Mouse (Mus musculus): ENCODE measurements around the gene Timp3.

Gene Timp3

GRCm38 (mm10) chr10:86297307-86297706, 2.9 kb upstream of the Timp3 start:
- DNase-seq (ENCODE audit: low spot score) = no peak

DNA sequence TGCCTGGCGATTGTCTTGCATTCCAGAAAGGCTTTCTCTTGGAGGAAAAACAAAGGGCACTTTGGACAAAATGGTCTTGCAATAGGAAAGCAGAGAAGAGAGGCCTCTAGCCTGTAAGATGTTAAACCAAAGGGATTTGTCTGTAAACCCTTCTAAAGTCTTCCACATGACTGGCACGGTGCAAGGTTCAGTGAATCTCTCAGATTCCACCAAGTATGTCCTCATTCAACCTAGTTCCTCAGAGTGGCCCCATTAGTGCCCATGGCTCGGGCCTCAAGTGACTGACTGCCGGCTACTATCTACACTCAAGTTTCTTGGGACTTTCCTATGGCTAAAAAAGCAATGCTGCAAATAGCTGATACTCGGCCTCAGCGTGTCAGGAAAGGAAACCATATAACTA, 1.8 kb upstream of the Timp3 start:
- DNase-seq (ENCODE audit: low spot score) = no peak

- DNase-seq (ENCODE audit: low spot score) = no peak
Observed at GRCm38 (mm10) chr10:86299795-86300194, 377 bp upstream of the Timp3 start.

DNA sequence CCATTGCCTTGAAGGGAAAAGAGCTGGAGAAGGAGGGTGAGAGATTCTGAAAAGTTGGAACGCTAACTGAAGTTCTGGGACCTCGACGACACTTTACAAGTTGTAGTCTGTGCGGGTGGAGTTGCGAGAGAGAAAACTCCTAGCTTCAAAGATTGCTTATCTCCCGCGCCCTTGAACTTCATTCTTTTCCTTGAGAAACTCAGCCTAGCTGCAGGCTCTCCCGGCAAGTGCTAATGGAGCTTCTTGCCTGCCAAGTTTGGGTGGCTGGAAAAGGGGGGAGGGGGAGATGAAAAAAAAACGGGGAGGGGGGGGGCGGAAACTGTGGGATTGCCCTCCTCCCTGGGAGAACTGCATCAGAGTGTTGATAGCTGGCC, 932 bp downstream of the Timp3 start:
- DNase-seq (ENCODE audit: low spot score) = no peak

GRCm38 (mm10) chr10:86301593-86302317, 1.6 kb downstream of the Timp3 start:
- DNase-seq (ENCODE audit: low spot score) = no peak

DNA sequence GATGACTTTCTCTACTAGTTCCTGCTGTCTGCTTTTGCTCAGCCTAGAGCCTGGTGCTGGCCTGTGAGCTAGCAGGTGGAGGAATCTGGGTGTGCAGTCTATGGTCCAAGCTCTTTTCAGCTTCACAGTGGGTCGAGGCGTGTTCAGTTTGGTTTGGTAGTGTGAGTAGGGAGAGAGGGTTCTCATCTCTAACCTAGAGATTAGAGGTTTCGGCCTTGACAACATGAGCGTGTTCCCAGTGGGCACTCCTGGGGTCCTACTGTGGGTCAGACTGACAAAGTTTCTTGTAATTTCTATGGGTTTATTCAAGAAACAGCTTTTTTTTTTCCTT, 2.1 kb downstream of the Timp3 start:
- no peak for DNase-seq (ENCODE audit: low spot score)

GRCm38 (mm10) chr10:86302761-86303494, 2.8 kb downstream of the Timp3 start:
- DNase-seq (ENCODE audit: low spot score) = peak; percentile 81

- DNase-seq (ENCODE audit: low spot score) = no peak
Observed at GRCm38 (mm10) chr10:86303495-86303876, 3.3 kb downstream of the Timp3 start.

DNA sequence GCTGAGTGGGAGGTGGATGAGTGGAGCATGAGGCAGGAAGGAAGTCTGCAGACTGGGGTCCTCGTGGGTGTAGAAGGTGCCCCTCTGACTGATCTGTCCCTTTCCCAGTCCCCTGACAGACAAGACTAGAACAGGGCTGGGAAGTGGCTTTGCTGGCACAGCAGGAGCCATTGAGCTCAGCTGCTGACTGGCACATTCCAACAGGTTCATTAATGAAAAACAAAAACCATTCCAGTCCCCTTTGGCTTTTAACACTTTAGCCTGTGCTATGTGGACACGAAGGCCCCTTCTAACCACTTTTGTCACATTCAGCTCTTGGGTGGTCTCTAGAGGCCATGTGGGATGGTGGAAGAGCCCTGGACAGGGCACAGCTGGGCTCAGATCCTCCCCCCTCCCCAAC, 4.4 kb downstream of the Timp3 start:
- no peak for DNase-seq (ENCODE audit: low spot score)

DNA sequence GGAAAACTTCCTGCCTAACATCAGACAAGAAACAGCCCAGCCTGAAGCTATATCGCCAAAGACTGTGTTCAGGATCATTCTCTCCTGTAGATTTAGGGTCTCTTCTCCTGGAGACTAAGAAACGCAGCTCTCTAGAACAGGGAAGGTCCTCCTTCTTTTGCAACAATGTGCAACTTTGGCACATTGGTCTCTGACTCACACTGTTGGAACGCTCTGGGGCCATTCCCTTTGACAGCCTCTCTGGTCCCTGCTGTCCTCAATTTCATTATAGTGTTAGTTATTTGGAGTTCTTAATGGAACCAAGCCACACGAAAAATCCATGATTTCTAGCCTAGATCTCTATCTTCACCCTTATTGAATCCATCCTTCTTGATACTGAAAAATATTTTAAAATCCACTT, 7.1 kb downstream of the Timp3 start:
- DNase-seq (ENCODE audit: low spot score) = no peak

DNA sequence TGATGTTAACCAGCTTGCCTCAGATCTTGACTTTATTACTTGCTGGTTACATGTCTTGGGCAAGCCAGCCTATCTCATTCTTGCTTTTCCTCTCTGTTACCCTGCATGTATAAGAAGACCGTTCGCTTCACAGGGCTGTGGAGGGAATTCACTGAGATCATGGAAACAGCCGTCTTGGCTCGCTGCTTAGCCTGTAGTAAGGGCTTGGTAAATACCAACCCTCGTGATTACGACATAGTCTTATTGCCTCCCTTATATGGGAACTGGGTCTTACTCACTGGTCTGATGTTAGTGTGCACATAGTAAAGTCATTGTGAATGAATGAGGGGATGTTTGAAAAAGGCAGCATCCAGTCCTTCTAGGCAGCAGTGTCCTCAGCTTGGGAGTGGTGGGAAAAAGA, 10.4 kb downstream of the Timp3 start:
- DNase-seq (ENCODE audit: low spot score) = no peak

DNA sequence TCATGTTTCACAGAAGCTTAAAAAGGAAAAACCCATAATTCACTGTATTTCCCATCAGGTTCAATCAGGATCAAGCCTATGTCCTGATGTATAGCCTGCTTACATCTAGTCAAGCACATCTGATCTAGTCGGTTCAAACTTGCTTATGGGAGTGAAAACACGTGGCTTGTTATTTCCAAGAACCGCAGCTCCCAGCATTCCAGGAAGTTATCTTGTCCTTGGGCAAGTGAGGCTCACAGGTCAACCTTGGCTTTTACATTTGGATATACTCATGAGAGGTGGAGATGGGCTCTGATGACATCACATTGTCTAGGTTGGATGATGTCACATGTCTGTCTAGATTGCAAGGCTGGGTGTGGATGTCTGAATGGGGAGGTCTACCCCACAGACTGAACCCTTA, 12.8 kb downstream of the Timp3 start:
- no peak for DNase-seq (ENCODE audit: low spot score)

DNA sequence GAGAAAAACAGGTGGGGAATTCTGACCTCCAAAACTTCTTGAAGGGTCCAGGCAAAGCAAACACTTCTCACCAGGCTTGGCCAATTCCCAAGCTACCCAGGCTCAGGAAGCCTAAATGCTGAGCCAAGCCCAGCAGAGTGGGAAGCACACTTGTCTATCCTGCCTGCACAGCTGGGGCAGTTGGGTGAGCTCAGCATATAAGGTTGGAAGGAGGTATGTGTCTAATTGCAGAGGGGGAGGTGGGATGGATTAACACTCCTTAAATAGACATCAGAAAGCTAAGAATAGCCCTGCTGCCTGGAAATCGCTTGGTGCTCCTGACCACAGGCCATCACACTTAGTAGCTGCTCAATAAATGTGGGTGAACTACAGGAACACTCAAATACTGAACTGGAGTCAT, 13.3 kb downstream of the Timp3 start:
- DNase-seq (ENCODE audit: low spot score) = no peak

GRCm38 (mm10) chr10:86315513-86315912, 15.3 kb downstream of the Timp3 start:
- no peak for DNase-seq (ENCODE audit: low spot score)

DNA sequence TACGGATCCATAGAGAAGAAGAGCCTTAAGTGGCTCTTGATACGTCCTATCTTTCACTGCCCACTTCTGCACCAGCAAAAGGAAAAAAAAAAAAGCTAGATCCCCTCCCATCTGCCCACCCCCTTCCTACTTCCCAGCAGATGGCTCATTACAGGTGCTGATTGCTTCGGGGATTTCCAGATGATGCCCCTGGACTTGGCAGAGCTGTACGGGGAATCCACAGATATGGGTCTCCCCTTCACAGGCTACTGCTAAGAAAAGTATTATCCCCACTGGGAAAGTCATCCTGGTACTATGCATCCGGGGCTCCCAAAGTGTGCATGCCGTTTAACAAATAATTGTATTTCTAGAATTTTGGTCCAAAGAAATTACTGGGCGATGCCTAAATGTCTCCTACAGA, 17.5 kb downstream of the Timp3 start:
- DNase-seq (ENCODE audit: low spot score) = no peak

- DNase-seq (ENCODE audit: low spot score) = no peak
Observed at GRCm38 (mm10) chr10:86318552-86319140, 18.5 kb downstream of the Timp3 start.

GRCm38 (mm10) chr10:86319526-86319925, 19.4 kb downstream of the Timp3 start:
- no peak for DNase-seq (ENCODE audit: low spot score)

DNA sequence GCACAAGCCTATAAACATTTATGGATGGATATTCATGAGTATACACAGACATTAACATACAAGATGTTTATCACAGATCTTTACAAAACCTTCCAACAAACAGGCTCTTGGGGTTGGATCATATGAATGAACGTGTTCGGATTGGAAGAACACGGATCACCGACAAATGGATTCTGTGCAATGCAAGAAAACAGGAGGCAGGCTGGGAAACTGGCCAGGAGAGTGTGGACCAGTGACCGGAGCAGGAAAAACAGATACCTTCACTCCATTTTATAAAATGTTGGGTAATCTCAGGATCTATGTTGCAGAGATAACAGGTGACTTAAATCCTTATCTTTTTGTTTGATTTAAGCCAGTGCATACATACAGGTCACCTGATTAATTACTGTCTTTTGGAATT, 20.0 kb downstream of the Timp3 start:
- DNase-seq (ENCODE audit: low spot score) = no peak

DNA sequence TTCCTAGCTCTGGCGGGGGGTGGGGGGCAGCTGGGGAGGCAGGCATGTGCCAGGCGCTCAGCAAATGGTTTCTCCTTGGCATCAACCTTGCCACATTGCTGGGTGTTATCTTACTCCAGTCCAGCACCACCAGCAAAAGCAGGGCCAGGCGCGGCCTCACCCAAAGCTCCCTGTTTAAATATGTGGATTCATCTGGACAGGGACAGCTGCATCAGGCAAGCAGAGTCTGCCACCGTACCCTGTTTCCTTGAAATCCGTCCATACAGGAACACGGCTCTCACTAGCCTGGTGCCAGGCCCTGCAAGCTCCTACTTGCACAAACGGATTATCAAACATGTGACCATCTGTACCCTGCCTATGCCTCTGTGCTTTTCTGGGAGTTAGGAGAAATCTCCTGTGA, 21.0 kb downstream of the Timp3 start:
- no peak for DNase-seq (ENCODE audit: low spot score)

DNA sequence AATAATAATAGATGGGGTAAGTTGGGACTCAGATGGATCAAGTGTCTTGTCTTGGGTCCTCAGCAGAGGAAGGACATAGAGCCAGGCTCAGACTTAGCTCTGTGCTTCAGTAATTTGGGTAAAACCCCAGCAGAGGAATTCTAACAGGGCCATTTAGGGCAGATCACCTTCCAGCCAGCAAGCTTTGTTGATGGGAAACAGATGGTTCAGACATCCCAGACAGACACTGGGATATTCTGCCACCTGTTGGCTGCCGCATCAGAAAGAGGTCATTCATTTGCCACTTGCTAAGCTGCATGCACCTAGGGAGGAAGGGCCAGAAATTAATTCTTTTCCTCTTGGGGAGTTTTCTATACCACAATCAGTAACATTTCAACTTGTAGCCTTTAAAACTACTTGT, 21.8 kb downstream of the Timp3 start:
- no peak for DNase-seq (ENCODE audit: low spot score)

DNA sequence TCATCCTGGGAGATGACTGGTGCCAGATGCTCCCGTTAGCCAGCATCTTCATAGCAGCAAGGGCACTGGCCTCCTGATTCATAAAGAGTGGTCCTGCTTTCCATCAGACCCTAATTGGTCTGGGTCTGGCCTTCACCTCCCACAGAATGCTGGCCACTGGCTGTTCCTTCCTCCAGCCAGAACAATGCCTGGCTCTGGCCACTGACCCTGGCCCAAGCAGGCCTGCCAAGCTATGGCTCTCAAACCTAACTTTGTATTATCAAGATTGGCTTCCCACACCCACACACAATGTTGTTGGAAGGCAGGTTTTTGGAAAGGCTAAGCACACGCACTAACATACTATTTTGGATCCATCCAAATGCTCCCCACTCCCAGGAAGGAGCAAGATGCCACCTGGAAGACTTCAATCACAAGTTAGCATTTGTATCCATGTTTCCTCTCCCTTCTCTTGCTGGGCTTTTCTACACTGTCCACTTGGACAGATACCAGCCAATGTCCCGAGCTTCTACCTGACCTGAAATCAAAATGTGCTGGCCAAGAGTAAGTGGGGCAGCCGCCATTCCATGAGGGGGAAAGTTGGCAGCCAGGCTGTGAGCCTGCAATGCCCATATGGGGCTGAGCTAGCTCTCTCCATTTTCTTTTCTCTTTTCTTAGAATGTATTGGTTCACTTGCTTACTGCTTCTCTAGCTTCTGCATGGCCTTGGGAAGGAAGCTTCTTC, 23.3 kb downstream of the Timp3 start:
- DNase-seq (ENCODE audit: low spot score) = no peak

DNA sequence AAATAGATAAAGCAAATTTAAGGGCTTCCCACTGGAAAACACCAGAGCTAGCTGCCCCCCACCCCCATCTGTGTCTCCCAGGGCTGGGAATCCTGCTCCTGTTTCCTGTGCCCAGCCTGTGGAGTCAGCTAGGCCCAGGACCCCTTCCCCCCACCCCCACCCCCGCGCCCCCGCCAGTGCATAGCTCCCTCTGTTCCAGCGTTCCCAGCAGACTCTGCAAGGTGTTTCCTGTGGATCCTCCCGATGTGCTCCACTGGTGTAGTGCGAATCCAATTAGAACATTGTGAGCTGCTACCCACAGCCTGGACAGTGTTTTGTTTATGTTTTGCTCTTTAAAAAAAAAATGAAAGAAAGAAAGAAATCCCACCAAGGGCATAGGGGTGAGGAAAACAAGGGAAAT, 25.1 kb downstream of the Timp3 start:
- no peak for DNase-seq (ENCODE audit: low spot score)

- no peak for DNase-seq (ENCODE audit: low spot score)
Observed at GRCm38 (mm10) chr10:86328143-86328542, 28.0 kb downstream of the Timp3 start.
